Mouse (Mus musculus): ENCODE measurements at regions not wholly inside any gene's neighbourhood (a gene's known extent, or its start where the extent isn't known, plus 50 kb on each side); places are given as distances from the start of the nearest gene placed in this dataset.

DNA sequence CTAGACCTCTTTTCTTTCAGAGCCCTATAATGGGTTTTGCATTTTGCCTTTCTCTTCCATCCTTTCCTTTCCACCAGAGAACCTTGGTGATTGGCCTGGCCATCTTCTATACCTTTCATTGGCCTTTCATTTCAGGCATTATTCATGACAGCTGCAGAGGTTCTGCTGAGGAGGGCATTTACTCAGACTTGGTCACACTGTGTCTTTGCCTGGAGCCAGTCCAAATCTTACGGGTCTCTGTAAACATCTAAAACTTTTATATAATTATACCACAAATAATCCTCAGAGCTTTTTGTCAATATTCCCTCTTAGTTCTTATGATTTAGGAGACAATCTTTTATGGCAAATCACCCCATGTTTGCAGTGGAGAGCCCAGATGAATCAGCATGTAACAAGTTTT, 339.3 kb upstream of the Tmem161b start:
- TF ChIP-seq CTCF (IDR thresholded peaks at IDR 0.05; ENCODE audit: low read depth) (no peak), EP300 (IDR thresholded peaks at IDR 0.05; ENCODE audit: low read depth) (no peak)

All from heart, postnatal 0 days (tissue).